Mouse (Mus musculus) stomach, adult 2 months (tissue): ENCODE results near the gene Phb2. TPM values are rescaled to one million over a fixed set of nuclear protein-coding genes. Genes with fewer than 3 reads are reported as not detected.

Experiments
- polyA plus RNA-seq: library from polyadenylated mRNA; depleted of rRNA; stranded (reverse); fragments of >200 nt; gene quantifications from 2 replicates; pipeline ENCODE4 v1.2.3, GENCODE M21; 2012; rRNA removed

The Phb2 gene
- 83.4 and 111 TPM in 2 replicates for polyA plus RNA-seq

DNA sequence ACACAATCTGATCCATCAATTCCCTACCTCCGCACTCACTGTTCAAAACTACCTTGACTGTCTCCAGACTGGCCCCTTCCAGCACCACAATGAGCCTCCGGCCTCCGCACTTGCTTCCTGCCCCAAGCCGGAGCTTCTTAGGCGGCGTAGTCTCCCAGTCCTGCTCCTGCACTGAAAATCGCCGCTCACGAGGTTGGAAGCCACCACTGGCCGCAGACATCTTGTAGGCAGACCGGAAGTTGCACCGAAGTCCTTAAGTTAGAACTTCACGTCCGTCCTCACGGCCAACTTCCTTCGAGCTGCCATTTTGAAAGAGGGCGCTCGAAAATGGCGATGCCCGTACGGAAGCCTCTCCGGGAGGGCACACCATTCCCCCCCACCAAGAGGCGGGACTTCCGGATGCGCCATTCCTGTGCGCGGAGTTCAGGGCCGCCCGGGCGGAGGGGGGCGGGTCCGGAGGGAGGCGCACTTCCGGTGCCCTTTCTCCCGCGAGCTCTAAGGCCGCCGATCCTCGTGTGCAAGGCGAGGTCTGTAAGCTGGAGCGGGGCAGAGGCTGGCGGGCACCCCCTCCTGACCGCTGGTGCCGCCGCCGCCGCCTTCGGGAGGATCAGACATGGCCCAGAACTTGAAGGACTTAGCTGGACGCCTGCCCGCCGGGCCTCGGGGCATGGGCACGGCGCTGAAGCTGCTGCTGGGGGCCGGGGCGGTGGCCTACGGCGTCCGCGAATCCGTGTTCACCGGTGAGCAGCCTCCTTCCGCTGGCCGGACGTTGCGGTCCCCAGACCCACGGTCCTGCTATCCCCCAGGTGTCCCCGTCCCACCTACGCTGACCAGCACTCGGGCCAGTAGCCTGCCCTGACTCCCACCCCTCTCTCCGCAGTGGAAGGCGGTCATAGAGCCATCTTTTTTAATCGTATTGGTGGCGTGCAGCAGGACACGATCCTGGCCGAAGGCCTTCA lies at the start of gene Phb2, which contains the start of gene Emg1:
Phb2 (plus strand) TSS at position 513 of the 959 bp plus-strand sequence.
Emg1 (minus strand) TSS at position 355 of the 959 bp plus-strand sequence.

DNA sequence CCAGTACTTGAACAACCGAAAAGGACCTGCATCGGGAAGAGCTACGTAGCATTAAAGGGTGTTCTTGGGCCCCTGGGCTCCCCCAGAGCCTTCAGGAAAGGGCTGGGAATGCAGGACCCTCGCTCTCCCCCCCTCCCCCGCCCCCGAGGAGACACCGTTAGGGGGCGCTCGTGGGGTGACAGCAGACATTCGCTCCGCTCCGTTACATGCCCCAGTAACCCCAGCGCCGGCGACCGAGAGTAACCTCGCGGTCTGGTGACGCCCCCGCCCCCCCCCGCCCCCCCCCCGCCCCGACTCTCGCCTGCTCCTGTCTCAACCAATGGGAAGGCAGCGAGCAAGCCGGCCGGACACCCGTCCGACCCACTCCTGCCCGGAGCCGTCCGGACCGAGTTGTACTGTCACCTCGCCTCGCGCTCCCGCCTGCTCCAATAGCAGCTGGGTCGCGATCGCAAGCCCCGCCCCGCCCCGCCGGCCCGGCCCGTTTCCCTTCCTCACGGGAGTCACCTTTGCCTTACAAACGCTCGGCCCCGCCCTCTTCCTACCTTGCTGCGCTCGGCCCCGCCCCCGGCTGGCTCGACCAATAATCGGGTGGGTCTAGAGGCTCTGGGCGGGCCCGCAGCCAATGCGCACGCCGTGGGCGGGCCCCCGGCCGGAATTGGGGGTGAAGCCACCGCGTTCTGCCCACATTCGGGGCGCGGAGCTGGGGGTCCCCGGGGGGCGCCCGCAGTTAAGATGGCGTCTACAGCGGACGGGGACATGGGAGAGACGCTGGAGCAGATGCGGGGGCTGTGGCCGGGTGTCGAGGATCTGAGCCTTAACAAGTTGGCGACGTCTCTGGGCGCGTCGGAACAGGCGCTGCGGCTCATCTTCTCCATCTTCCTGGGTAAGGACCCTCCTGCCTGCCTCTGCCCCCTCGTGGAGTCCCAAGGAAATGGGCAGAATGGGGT lies 49.4 kb upstream of the Phb2 start, which contains the start of gene Lpcat3:
Lpcat3 (plus strand) TSS at position 551 of the 947 bp plus-strand sequence.

DNA sequence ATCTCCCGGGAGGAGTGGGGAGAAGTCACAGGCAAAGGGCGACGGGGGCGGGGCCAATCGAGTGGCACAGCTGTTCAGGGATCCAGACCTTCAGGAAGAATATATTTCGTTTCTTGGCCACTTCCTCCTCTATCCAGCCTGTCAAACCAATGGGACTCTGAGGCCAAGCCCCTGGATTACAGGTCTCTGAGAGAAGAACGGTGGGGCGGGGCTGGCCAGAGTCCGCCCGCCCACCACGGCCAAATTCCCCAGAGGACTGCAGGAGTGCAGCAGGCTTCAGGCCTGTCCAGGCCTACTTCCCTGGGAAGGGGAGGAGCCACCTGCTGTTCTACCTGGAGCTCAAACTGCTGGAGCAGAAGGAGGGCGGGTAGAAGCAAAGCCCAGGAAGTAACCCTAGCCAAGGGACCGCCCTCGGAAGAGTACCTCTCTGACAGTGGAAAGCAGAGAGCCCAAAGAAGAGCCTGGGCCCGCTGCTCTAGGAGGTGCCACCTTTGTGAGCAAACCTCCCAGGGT lies 26.4 kb downstream of the Phb2 start, which contains the start of gene Ptpn6:
Ptpn6 (minus strand) TSS at position 204 of the 513 bp plus-strand sequence.

DNA sequence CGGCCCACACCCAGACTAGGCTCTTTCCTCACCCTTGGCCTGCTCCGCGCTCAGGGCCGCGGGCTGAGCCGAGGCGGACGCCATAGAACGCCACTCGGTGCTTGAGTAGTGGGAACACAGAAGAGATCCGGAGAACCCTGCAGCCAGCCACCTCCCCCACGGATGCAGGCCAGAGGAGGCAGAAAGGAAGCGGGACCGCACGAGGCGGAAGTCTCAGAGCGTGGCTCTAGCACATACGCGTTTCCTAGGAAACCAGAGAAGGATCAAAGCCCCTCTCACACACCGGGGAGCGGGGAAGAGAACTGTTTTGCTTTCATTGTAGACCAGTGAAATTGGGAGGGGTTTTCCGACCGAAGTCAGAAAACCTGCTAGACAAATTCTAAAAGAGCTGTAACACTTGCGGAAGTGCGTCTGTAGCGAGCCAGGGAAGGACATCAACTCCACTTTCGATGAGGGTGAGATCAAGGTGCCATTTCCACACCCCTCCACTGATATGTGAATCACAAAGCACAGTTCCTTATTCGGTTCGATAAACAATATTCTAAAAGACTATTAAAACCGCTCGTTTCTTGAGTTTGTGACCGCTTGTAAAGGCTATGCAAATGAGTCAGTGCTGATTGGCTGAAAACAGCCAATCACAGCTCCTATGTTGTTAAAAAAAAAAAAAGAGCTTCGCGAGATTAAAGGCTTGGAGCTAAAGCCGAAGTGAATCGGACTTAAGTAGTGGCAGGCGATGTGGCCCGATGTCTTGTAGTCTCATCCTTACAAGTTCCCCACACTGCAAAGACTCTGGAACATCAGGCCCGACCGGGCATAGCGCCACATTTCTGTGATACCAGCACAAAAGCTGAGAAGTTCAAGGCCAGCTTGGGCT lies 29.0 kb downstream of the Phb2 start, which contains the start of gene Grcc10:
Grcc10 (minus strand) TSS at position 487 of the 874 bp plus-strand sequence.

DNA sequence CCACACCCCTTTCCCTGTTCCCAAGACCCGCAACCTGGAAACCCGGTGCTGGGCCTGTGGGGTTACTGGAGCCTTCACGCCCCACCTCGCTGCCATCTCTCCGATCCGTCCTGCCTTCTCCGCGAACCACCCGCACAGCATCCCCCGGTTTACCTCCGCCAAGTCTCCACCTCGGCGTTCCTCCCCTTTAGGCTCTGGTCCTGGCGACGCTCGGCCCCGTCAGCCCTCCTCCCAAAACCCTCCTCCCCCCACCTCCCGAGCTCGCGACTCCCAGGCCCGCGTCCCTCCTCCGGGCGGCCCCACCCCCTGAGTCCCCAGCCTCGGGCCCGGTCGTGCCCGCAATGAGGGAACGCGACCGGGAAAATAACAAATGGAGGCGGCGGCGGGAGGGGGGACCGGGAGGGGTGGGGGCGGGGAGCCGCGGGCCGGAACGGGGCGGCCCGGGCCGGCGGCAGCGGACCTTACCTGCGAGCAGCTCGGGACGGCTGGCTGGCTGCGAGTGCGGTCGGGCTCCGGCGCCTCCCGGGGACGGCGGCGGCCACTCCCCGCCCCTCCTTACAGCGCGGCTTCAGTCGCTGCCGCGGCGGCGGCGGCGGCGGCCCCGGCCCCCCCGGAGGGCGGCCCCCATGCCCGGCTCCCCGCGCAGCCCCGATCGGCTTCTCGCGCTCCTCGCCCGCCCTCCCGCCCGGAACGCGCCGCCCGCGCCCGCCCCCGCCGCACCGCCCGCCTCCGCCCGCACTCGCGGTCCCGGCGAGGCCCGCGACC lies 43.9 kb downstream of the Phb2 start, which contains the start of the genes Gm45234 and Atn1:
Gm45234 (minus strand) TSS at position 191 of the 765 bp plus-strand sequence.
Atn1 (minus strand) TSS at position 694 of the 765 bp plus-strand sequence.

Other genes starting within 250 kb of the Phb2 start
- gene Clstn3, start 247.5 kb upstream of the Phb2 start, polyA plus RNA-seq: 0.78 and 1.2 TPM in 2 replicates
- gene C1rl, start 219.2 kb upstream of the Phb2 start, polyA plus RNA-seq: 0.45 and 0.93 TPM in 2 replicates
- gene C1ra, start 199.9 kb upstream of the Phb2 start, polyA plus RNA-seq: 8.6 and 12.3 TPM in 2 replicates
- 6.9 and 17.4 TPM in 2 replicates for gene C1s1, start 170.0 kb upstream of the Phb2 start, polyA plus RNA-seq
- 0.09 and 0.12 TPM in 2 replicates for gene C1rb, start 142.0 kb upstream of the Phb2 start, polyA plus RNA-seq
- not detected in 2 replicates for gene C1s2, start 76.3 kb upstream of the Phb2 start, polyA plus RNA-seq
- 46.7 and 49.3 TPM in 2 replicates for gene Lpcat3, start 49.3 kb upstream of the Phb2 start, polyA plus RNA-seq
- 9.4 and 10.8 TPM in 2 replicates for gene Emg1, start 158 bp upstream of the Phb2 start, polyA plus RNA-seq
- gene Ptpn6, start 26.4 kb downstream of the Phb2 start, polyA plus RNA-seq: 9.1 and 9.5 TPM in 2 replicates
- gene Grcc10, start 29.0 kb downstream of the Phb2 start, polyA plus RNA-seq: 80.8 and 106 TPM in 2 replicates
- not detected in 2 replicates for gene Gm45234, start 43.7 kb downstream of the Phb2 start, polyA plus RNA-seq
- gene Atn1, start 44.2 kb downstream of the Phb2 start, polyA plus RNA-seq: 38.7 and 38.9 TPM in 2 replicates
- 4.7 and 5.5 TPM in 2 replicates for gene Eno2, start 57.3 kb downstream of the Phb2 start, polyA plus RNA-seq
- gene Lrrc23, start 67.4 kb downstream of the Phb2 start, polyA plus RNA-seq: 0.13 and 0.26 TPM in 2 replicates
- gene Spsb2, start 96.3 kb downstream of the Phb2 start, polyA plus RNA-seq: 14.1 and 16.2 TPM in 2 replicates
- 179 and 210 TPM in 2 replicates for gene Tpi1, start 102.0 kb downstream of the Phb2 start, polyA plus RNA-seq
- gene Usp5, start 117.1 kb downstream of the Phb2 start, polyA plus RNA-seq: 36.1 and 46.9 TPM in 2 replicates
- gene Cdca3, start 117.2 kb downstream of the Phb2 start, polyA plus RNA-seq: 19.8 and 24.0 TPM in 2 replicates
- 0.10 and 0.24 TPM in 2 replicates for gene Gnb3, start 127.9 kb downstream of the Phb2 start, polyA plus RNA-seq
- gene P3h3, start 145.4 kb downstream of the Phb2 start, polyA plus RNA-seq: 12.1 and 14.8 TPM in 2 replicates
- gene Gpr162, start 151.6 kb downstream of the Phb2 start, polyA plus RNA-seq: 0.77 and 0.80 TPM in 2 replicates
- gene Cd4, start 175.9 kb downstream of the Phb2 start, polyA plus RNA-seq: 0.58 and 0.83 TPM in 2 replicates
- 0.84 and 2.3 TPM in 2 replicates for gene Lag3, start 199.4 kb downstream of the Phb2 start, polyA plus RNA-seq
- 1,316 and 1,529 TPM in 2 replicates for gene Ptms, start 207.8 kb downstream of the Phb2 start, polyA plus RNA-seq
- 194 and 239 TPM in 2 replicates for gene Mlf2, start 219.1 kb downstream of the Phb2 start, polyA plus RNA-seq